Mouse (Mus musculus): ENCODE measurements around the gene Ccnd3. TPM values are rescaled to one million over a fixed set of nuclear protein-coding genes. Genes with fewer than 3 reads are reported as not detected.

Ccnd3 gene
- total RNA-seq, 4 experiments from 2014 or later, result 12.2 to 19.2 (median 16.1) TPM

GRCm38 (mm10) chr17:47512956-47513775, 8.3 kb downstream of the Ccnd3 start:
- no peak for DNase-seq (ENCODE audit: low spot score in 2 of 2)

- no peak for DNase-seq (ENCODE audit: low spot score in 2 of 2)
These were observed 10.5 kb downstream of the Ccnd3 start for GRCm38 (mm10) chr17:47515180-47515844.

- DNase-seq (ENCODE audit: low spot score in 2 of 2), result no peak
These were observed 11.4 kb downstream of the Ccnd3 start for GRCm38 (mm10) chr17:47516232-47516631.

GRCm38 (mm10) chr17:47518205-47518604, 13.4 kb downstream of the Ccnd3 start:
- no peak for DNase-seq (ENCODE audit: low spot score in 2 of 2)

- no peak for DNase-seq (ENCODE audit: low spot score in 2 of 2)
These were observed 16.9 kb downstream of the Ccnd3 start for GRCm38 (mm10) chr17:47521551-47522258.

- DNase-seq (ENCODE audit: low spot score in 2 of 2), result no peak
These were observed 17.7 kb downstream of the Ccnd3 start for GRCm38 (mm10) chr17:47522536-47522935.

- DNase-seq (ENCODE audit: low spot score in 2 of 2), result no peak
These were observed 18.4 kb downstream of the Ccnd3 start for GRCm38 (mm10) chr17:47523211-47523682.

- DNase-seq (ENCODE audit: low spot score in 2 of 2), result no peak
These were observed 19.2 kb downstream of the Ccnd3 start for GRCm38 (mm10) chr17:47524055-47524454.

GRCm38 (mm10) chr17:47524991-47525390, 20.1 kb downstream of the Ccnd3 start:
- DNase-seq (ENCODE audit: low spot score in 2 of 2), result no peak

GRCm38 (mm10) chr17:47526856-47527520, 22.1 kb downstream of the Ccnd3 start:
- DNase-seq (ENCODE audit: low spot score in 2 of 2), result no peak

GRCm38 (mm10) chr17:47527581-47528300, 22.9 kb downstream of the Ccnd3 start:
- DNase-seq (ENCODE audit: low spot score in 2 of 2), result no peak

GRCm38 (mm10) chr17:47528919-47529318, 24.1 kb downstream of the Ccnd3 start:
- DNase-seq (ENCODE audit: low spot score in 2 of 2), result no peak

- DNase-seq (ENCODE audit: low spot score in 2 of 2), result no peak
These were observed 24.7 kb downstream of the Ccnd3 start for GRCm38 (mm10) chr17:47529595-47529994.

- no peak for DNase-seq (ENCODE audit: low spot score in 2 of 2)
These were observed 26.6 kb downstream of the Ccnd3 start for GRCm38 (mm10) chr17:47531387-47531818.

- DNase-seq (ENCODE audit: low spot score in 2 of 2), result no peak
These were observed 27.5 kb downstream of the Ccnd3 start for GRCm38 (mm10) chr17:47532364-47532763.

GRCm38 (mm10) chr17:47533691-47534090, 28.8 kb downstream of the Ccnd3 start:
- no peak for DNase-seq (ENCODE audit: low spot score in 2 of 2)

- no peak for DNase-seq (ENCODE audit: low spot score in 2 of 2)
These were observed 31.0 kb downstream of the Ccnd3 start for GRCm38 (mm10) chr17:47535812-47536236.

- no peak for DNase-seq (ENCODE audit: low spot score in 2 of 2)
These were observed 33.2 kb downstream of the Ccnd3 start for GRCm38 (mm10) chr17:47538049-47538448.

GRCm38 (mm10) chr17:47539128-47539527, 34.3 kb downstream of the Ccnd3 start:
- no peak for DNase-seq (ENCODE audit: low spot score in 2 of 2)

GRCm38 (mm10) chr17:47542061-47542460, 37.2 kb downstream of the Ccnd3 start:
- no peak for DNase-seq (ENCODE audit: low spot score in 2 of 2)
